Mouse (Mus musculus): ENCODE measurements around the gene Gm28043. TPM values are rescaled to one million over a fixed set of nuclear protein-coding genes. Genes with fewer than 3 reads are reported as not detected.

Gm28043 gene
- polyA plus RNA-seq, 1 experiment from 2014 or later = 0.70 TPM

DNA sequence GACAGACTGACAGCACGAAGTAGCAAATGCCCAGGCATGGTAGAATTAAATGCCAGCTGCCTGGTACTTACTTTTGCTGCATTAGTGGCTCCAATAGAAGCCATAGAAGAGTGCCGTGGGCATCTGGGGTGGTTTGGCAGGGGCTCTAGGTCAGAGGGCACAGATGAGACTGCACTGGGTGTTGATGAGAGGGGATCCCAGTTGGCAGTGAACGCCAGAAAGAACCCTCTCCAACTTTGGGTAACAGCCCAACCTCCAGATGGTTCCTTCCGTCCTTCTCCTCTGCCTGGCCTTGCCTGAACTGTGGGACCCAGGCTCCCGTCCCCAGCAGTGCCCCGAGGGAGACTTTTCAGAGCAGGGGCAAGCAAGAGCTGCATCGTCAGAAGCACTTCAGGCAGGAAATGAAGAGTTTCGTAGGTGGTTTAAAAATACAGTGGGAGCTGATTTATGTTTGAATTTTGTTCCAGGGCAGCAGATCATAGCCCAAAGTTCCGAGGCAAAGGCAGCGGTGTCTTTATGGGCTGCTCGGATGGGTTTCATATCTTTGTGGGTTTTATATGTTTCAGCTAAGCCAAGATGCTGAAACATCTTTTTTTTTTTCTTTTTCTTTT, 106.2 kb downstream of the Gm28043 start:
- H3K27ac ChIP-seq = no peak overlapping the region
- 63% methylated on average over 11 of the region's 11 CpGs for WGBS (ENCODE audit: missing documents)
- H3K36me3 ChIP-seq (ENCODE audit: inconsistent target) = no peaks in the 10 kb centered on the region
- no peaks in the 10 kb centered on the region for H3K79me2 ChIP-seq (ENCODE audit: inconsistent target)
- H3K4me3 ChIP-seq (ENCODE audit: inconsistent target) = no peak overlapping the region

DNA sequence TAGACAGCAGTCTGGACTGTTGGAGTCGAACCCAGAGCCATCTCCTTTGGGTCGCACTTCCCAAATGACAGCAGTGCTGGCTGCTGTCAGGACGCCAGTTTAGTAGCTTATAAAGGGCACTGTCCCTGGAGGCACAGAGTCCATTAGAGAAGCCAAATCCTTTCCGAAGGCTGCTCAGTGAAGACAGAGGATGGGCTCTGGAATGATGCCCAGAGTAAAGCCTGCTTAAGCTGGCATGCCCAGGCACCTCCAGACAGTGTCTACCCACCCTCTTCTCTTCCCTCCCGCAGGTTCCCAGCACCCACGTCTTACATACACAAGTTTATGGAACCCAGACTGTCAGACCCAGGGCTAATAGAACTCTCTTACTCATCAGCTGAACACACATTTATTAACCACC, 109.9 kb downstream of the Gm28043 start:
- 87% methylated on average over 6 of the region's 6 CpGs for WGBS (ENCODE audit: missing documents)
- no peaks in the 10 kb centered on the region for H3K36me3 ChIP-seq (ENCODE audit: inconsistent target)
- no peak overlapping the region for H3K27ac ChIP-seq
- H3K79me2 ChIP-seq (ENCODE audit: inconsistent target) = no peaks in the 10 kb centered on the region
- H3K4me3 ChIP-seq (ENCODE audit: inconsistent target) = no peak overlapping the region

DNA sequence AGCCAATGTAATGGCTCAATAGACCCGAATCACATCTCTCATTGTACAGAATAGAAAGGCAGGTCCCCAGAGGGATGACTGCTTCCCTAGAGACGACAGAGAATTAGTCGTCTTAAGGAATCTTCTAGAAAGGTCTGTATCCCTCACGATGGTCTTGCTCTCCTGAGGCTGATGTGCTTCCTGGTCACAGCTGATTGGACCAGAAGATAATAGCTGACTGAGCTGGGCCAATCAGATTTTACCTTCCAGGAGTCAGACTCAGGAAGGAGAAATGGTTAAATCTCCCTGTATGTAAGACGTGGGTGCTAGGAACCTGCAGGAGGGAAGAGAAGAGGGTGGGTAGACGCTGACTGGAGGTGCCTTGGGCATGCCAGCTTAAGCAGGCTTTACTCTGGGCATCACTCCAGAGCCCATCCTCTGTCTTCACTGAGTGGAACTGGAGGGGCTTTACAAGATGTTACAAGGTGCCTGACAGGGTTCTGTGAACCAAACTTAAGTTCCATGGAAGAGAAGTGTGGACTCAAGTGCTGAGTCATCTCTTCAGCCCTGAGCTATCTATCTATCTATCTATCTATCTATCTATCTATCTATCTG, 110.4 kb downstream of the Gm28043 start:
- Histone ChIP-seq H3K27ac (no peak overlapping the region), H3K4me3 (ENCODE audit: inconsistent target) (no peak overlapping the region), H3K36me3 (ENCODE audit: inconsistent target) (no peaks in the 10 kb centered on the region), H3K79me2 (ENCODE audit: inconsistent target) (no peaks in the 10 kb centered on the region)
- WGBS (ENCODE audit: missing documents) = 71% methylated on average over 6 of the region's 6 CpGs

DNA sequence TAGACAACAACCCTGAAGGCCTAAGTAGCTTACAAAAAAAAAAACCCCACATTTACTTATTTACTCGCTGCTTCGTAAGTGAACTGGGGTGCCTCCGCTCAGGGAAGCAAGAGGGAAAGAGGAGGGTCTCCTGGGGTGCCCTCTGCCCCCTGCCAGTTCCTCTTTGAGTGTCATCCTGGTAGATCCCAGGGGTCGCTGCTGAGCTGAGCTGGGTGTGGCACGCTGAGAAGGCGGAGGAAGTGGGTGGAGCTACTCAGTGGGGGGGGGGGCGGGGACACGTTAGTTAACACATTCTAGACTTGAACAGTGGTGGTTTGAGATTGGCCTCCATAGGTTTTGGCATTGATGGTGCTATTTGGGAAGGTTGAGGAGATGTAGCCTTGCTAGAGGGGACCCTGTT, 113.4 kb downstream of the Gm28043 start:
- 47% methylated on average over 8 of the region's 8 CpGs for WGBS (ENCODE audit: missing documents)
- no peak overlapping the region for H3K4me3 ChIP-seq (ENCODE audit: inconsistent target)
- H3K27ac ChIP-seq = no peak overlapping the region
- no peaks in the 10 kb centered on the region for H3K36me3 ChIP-seq (ENCODE audit: inconsistent target)
- H3K79me2 ChIP-seq (ENCODE audit: inconsistent target) = no peaks in the 10 kb centered on the region

DNA sequence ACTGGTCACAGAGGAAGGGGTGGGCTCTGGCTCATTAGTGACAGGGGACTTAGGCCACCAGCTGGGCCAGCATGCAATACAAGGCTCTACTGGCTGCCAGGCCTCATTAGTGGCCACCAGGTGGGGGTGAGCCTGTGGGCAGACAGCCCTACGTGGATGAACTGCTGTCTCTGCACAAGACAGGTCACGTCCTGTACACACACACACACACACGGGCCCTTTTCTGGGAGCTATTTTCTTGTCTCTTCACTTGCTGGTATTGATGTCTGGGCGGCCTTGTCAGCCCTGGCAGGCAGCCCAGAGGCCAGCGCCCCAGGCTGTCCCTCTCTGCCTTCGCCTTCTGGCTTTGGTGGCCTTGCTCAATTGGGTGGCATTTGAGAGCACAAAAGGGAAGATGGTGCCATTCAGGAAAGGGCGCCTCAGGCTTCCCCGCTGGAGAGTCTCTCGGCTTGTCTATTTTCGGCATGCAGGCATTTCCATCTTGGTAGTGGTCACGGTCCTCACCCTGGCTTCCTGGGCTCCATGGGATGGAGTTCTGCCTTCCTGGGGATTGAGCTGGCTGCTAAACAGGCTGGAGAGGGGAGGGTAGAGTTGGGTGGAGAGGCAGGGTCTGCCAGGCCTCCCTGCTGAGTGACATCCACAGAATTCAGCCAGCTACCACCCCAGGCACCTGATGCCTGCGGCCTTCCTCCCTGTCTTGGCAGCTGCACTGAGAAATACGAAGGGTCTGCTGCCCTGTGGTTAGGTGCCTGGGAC, 116.0 kb downstream of the Gm28043 start:
- 68% methylated on average over 13 of the region's 13 CpGs for WGBS (ENCODE audit: missing documents)
- Histone ChIP-seq H3K36me3 (ENCODE audit: inconsistent target) (no peaks in the 10 kb centered on the region), H3K4me3 (ENCODE audit: inconsistent target) (no peak overlapping the region), H3K27ac (no peak overlapping the region), H3K79me2 (ENCODE audit: inconsistent target) (no peaks in the 10 kb centered on the region)

DNA sequence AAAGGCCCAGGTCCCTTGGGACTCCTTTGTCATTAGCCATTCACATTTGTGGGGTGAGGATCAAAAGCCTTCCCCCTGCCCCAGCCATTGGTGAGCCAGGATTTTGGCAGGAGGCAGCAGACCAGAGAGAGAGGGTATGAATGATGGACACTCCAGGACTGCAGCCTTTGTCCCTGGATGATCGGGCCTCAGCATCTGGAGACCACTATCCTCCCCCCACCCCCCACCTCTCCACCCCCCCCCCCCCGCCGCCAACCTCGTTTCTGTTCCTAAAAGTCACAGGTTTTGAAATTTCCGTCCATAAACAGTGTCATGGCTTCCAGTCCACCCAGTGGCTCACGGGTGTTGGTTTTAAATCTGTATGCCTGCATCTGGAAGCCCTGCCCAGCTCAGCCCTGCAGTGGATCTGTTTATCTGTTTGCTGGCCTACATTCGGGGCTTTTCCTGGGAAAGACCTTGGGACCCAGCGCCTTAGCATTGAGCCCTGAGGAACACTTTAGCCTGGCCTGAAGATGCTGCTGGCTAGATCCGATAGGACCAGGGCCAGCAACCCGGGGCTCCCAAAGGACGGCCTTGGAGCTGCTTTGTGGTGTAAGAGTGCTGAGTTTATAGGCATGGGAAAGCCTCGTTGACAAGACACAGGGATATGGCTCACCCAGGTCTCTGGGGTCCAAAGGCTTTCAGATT, 116.7 kb downstream of the Gm28043 start:
- 76% methylated on average over 9 of the region's 12 CpGs for WGBS (ENCODE audit: missing documents)
- Histone ChIP-seq H3K79me2 (ENCODE audit: inconsistent target) (no peaks in the 10 kb centered on the region), H3K36me3 (ENCODE audit: inconsistent target) (no peaks in the 10 kb centered on the region), H3K27ac (no peak overlapping the region), H3K4me3 (ENCODE audit: inconsistent target) (no peak overlapping the region)

DNA sequence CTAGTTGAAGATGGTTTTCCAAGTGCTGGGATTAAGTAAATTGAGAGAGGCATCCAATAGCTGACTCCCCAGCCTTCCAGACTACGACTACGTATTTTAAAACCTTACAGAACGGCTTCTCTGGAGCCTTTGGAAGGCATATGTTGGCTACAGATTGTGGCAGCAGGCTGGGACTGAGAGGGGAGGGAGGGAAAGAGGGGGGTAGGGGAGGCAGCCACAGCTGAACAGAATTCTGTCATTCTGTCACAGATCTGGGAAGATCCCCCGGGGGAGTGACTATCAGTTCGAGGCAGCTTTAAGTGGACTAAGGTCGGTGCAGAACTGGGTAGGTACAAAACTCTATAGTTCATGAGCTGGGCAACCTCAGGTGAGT, 117.3 kb downstream of the Gm28043 start:
- Histone ChIP-seq H3K79me2 (ENCODE audit: inconsistent target) (no peaks in the 10 kb centered on the region), H3K27ac (no peak overlapping the region), H3K4me3 (ENCODE audit: inconsistent target) (no peak overlapping the region), H3K36me3 (ENCODE audit: inconsistent target) (no peaks in the 10 kb centered on the region)
- 97% methylated on average over 6 of the region's 6 CpGs for WGBS (ENCODE audit: missing documents)

DNA sequence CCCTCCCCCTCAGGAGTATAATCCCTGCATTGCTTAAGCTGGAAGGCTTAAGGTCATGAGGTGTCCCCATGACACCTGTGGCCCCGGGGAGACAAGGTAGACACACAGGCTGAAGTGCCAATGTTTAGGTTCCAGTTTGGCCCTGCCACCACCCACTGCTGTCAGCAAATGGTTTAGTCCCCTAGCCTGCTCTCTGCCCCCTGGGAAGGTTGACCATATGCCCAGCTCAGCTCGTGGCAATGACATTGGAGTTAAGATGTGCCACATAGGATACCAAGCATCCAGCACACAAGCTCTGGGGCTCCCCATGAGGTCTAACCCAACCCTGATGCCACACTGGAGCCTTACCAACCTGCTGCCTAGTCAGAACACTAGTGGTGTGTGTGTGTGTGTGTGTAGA, 117.8 kb downstream of the Gm28043 start:
- WGBS (ENCODE audit: missing documents) = 85% methylated on average over 2 of the region's 2 CpGs
- no peak overlapping the region for H3K27ac ChIP-seq
- no peaks in the 10 kb centered on the region for H3K79me2 ChIP-seq (ENCODE audit: inconsistent target)
- H3K36me3 ChIP-seq (ENCODE audit: inconsistent target) = no peaks in the 10 kb centered on the region
- H3K4me3 ChIP-seq (ENCODE audit: inconsistent target) = no peak overlapping the region

DNA sequence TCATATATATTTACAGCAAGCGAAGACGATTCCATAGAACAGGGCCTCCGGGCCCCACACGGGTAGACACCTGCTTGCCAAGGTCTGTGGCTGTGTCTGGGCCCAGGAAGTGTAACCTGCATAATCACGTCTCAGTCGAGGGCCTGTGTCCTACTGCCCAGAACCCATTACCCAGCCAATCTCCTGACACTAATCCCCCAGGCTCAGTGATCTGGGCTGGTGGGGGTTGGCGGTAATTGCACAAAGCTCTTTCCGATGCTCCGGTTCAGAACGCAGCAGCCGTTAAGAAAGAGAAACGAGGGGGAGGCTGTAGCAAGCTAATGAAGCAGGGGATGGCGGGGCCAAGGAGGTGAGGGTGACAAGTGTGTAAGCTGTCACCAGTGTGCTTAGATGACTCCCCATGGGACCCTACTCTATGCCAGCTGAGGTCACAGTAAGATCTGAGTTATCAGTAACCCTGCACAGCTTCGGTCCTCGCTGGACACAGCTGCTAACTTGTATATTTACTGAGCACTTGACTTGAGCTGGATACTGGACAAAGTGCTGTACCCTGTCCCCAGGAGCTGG, 121.9 kb downstream of the Gm28043 start:
- Histone ChIP-seq H3K36me3 (ENCODE audit: inconsistent target) (no peaks in the 10 kb centered on the region), H3K79me2 (ENCODE audit: inconsistent target) (no peaks in the 10 kb centered on the region), H3K27ac (no peak overlapping the region), H3K4me3 (ENCODE audit: inconsistent target) (no peak overlapping the region)
- WGBS (ENCODE audit: missing documents) = 86% methylated on average over 15 of the region's 15 CpGs

DNA sequence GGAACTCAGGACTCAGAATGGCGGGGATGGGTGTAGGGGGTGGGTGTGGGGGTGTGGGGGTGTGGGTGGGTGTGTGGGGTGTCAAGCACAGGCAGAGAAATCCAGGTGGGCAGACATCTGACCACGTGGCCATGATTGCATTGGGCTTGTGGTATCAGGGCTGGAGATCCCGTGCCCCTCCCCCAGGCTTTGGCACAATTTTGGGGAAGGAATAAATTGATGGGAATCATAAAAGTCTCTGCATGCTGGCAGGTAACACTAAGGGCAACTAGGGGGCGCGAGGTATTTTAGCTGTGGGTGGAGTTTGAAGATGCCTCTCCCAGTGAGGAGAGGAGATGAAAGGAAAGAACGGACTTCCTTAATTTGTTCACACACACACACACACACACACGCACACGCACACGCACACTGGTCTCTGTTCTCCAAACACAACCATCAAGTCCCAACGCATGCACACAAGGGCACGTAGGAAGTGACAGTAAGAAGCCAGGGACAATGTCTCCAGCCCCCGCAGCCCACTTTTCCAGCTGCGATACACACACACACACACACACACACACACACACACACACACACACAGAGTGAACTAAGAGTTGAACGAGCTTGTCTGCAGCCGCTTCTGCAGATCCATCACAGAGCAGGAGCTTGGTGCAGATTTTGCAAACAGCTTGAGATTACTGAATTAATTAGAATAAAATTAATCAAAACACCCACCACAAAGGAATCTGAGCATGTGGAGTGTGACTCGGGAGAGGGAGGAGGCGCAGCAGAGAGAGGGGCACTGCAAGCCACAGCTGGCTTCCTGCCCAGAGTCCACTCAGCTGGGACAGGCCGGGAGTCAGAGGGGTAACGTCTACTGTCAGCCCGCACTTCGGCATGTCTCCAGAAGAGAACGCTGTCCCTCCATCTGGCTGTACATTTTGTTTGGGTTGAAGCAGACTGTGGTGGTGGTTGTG, 123.5 kb downstream of the Gm28043 start:
- Histone ChIP-seq H3K79me2 (ENCODE audit: inconsistent target) (no peaks in the 10 kb centered on the region), H3K36me3 (ENCODE audit: inconsistent target) (no peaks in the 10 kb centered on the region), H3K4me3 (ENCODE audit: inconsistent target) (no peak overlapping the region), H3K27ac (no peak overlapping the region)
- 16% methylated on average over 15 of the region's 22 CpGs for WGBS (ENCODE audit: missing documents)

DNA sequence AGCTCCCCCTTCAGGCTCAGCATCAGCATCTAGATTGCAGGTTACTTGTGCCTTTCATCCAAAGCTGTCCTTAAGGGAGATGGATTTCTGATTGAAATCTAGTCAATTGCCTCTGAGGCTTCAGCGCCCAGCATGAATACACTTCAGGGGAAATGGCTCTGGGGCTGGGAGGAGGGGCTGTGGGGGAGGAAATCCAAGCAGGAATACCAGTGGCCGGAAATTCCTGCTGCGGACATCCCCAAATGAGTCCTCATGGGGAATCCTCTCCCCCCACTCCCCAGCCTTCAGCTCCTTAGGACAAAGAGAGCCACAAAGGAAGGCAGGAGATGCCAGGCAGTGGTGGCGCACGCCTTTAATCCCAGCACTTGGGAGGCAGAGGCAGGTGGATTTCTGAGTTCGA, 132.8 kb downstream of the Gm28043 start:
- 87% methylated on average over 4 of the region's 6 CpGs for WGBS (ENCODE audit: missing documents)
- H3K79me2 ChIP-seq (ENCODE audit: inconsistent target) = no peaks in the 10 kb centered on the region
- H3K27ac ChIP-seq = no peak overlapping the region
- H3K4me3 ChIP-seq (ENCODE audit: inconsistent target) = no peak overlapping the region
- no peaks in the 10 kb centered on the region for H3K36me3 ChIP-seq (ENCODE audit: inconsistent target)

Measured in macrophage (primary cell).